Mouse (Mus musculus): Measurements from ENCODE around the gene Sik1.

Sik1 gene

GRCm38 (mm10) chr17:31831866-31832576, 23.6 kb downstream of the Sik1 start:
- no peak for DNase-seq (ENCODE audit: low read depth, low spot score)

GRCm38 (mm10) chr17:31831097-31831865, 24.3 kb downstream of the Sik1 start:
- DNase-seq (ENCODE audit: low read depth, low spot score) = no peak

- no peak for DNase-seq (ENCODE audit: low read depth, low spot score)
Measured at GRCm38 (mm10) chr17:31830506-31831075, 25.0 kb downstream of the Sik1 start.

- DNase-seq (ENCODE audit: low read depth, low spot score) = no peak
Measured at GRCm38 (mm10) chr17:31828916-31829315, 26.7 kb downstream of the Sik1 start.

- DNase-seq (ENCODE audit: low read depth, low spot score) = no peak
Measured at GRCm38 (mm10) chr17:31828118-31828517, 27.5 kb downstream of the Sik1 start.

GRCm38 (mm10) chr17:31827206-31827605, 28.4 kb downstream of the Sik1 start:
- DNase-seq (ENCODE audit: low read depth, low spot score) = no peak

GRCm38 (mm10) chr17:31826669-31827068, 28.9 kb downstream of the Sik1 start:
- DNase-seq (ENCODE audit: low read depth, low spot score) = no peak

GRCm38 (mm10) chr17:31825678-31826077, 29.9 kb downstream of the Sik1 start:
- no peak for DNase-seq (ENCODE audit: low read depth, low spot score)

- no peak for DNase-seq (ENCODE audit: low read depth, low spot score)
Measured at GRCm38 (mm10) chr17:31824812-31825211, 30.8 kb downstream of the Sik1 start.

GRCm38 (mm10) chr17:31821136-31821933, 34.3 kb downstream of the Sik1 start:
- no peak for DNase-seq (ENCODE audit: low read depth, low spot score)

GRCm38 (mm10) chr17:31820099-31820846, 35.3 kb downstream of the Sik1 start:
- no peak for DNase-seq (ENCODE audit: low read depth, low spot score)

GRCm38 (mm10) chr17:31819372-31819771, 36.2 kb downstream of the Sik1 start:
- no peak for DNase-seq (ENCODE audit: low read depth, low spot score)

- no peak for DNase-seq (ENCODE audit: low read depth, low spot score)
Measured at GRCm38 (mm10) chr17:31817815-31818214, 37.8 kb downstream of the Sik1 start.

GRCm38 (mm10) chr17:31817203-31817602, 38.4 kb downstream of the Sik1 start:
- no peak for DNase-seq (ENCODE audit: low read depth, low spot score)

- no peak for DNase-seq (ENCODE audit: low read depth, low spot score)
Measured at GRCm38 (mm10) chr17:31814848-31815247, 40.8 kb downstream of the Sik1 start.

- DNase-seq (ENCODE audit: low read depth, low spot score) = no peak
Measured at GRCm38 (mm10) chr17:31813938-31814622, 41.5 kb downstream of the Sik1 start.

- no peak for DNase-seq (ENCODE audit: low read depth, low spot score)
Measured at GRCm38 (mm10) chr17:31811333-31811732, 44.3 kb downstream of the Sik1 start.

- DNase-seq (ENCODE audit: low read depth, low spot score) = no peak
Measured at GRCm38 (mm10) chr17:31809894-31810293, 45.7 kb downstream of the Sik1 start.

- DNase-seq (ENCODE audit: low read depth, low spot score) = no peak
Measured at GRCm38 (mm10) chr17:31809136-31809535, 46.5 kb downstream of the Sik1 start.

- no peak for DNase-seq (ENCODE audit: low read depth, low spot score)
Measured at GRCm38 (mm10) chr17:31808082-31808875, 47.3 kb downstream of the Sik1 start.
